Mouse (Mus musculus): Measurements from ENCODE around the gene Uck2.

- TF ChIP-seq POLR2A (IDR thresholded peaks at IDR 0.05; ENCODE audit: low read depth, low read length) (peak; percentile 93), CTCF (IDR thresholded peaks at IDR 0.05; ENCODE audit: extremely low read depth, insufficient read depth, insufficient read length, insufficient replicate concordance) (no peak)
Measured at GRCm38 (mm10) chr1:167308261-167309054, 23.3 kb upstream of the Uck2 start, which contains the start of gene Tmco1.

Data from spleen, adult 2 months (tissue).